Mouse (Mus musculus): Measurements from ENCODE around the gene Amacr. TPM values are rescaled to one million over a fixed set of nuclear protein-coding genes. Genes with fewer than 3 reads are reported as not detected.

The Amacr gene
- 11.4 and 12.9 TPM in 2 replicates for polyA plus RNA-seq (2014; fragmentation: Nextera tagmentation; extraction: Ambion mirVana)

- Histone ChIP-seq H3K27ac (ENCODE audit: low read depth, low read length) (peak within 1 kb of the TSS; percentile 81), H3K9me3 (replicated peaks; ENCODE audit: control insufficient read depth, low read length) (no peaks in the 10 kb centered on the region), H3K36me3 (ENCODE audit: control insufficient read depth, insufficient read depth, low read length) (no peaks in the 10 kb centered on the region), H3K4me1 (ENCODE audit: control insufficient read depth, insufficient read depth, low read length) (no peaks in the 10 kb centered on the region), H3K9ac (ENCODE audit: low read length) (peak within 1 kb of the TSS; percentile 74), H3K27me3 (replicated peaks; ENCODE audit: control insufficient read depth, insufficient read depth, low read length) (no peaks in the 10 kb centered on the region), H3K4me2 (ENCODE audit: low read length) (peak within 1 kb of the TSS; percentile 66), H3K4me3 (ENCODE audit: low read depth, low read length) (peak within 1 kb of the TSS; percentile 64)
- DNase-seq (ENCODE audit: low spot score) (peak; percentile 95), ATAC-seq (peak; percentile 99)
- under 1% methylated on average over 52 of the region's 52 CpGs for WGBS
Measured at GRCm38 (mm10) chr15:10981377-10982063, at the start of gene Amacr. TSS of gene Amacr (plus strand) at chr15:10981756.

GRCm38 (mm10) chr15:10933930-10934329, 47.6 kb upstream of the Amacr start:
- 77% methylated on average over 1 of the region's 1 CpGs for WGBS

GRCm38 (mm10) chr15:10940148-10941108, 41.1 kb upstream of the Amacr start:
- no peaks in the 10 kb centered on the region for H3K9me3 ChIP-seq (replicated peaks; ENCODE audit: control insufficient read depth, low read length)
- 88% methylated on average over 15 of the region's 15 CpGs for WGBS
- DNase-seq (ENCODE audit: low spot score) (no peak), ATAC-seq (no peak)
- H3K4me3 ChIP-seq (ENCODE audit: low read depth, low read length) = no peak overlapping the region
- no peaks in the 10 kb centered on the region for H3K27me3 ChIP-seq (replicated peaks; ENCODE audit: control insufficient read depth, insufficient read depth, low read length)
- H3K4me1 ChIP-seq (ENCODE audit: control insufficient read depth, insufficient read depth, low read length) = no peaks in the 10 kb centered on the region
- H3K36me3 ChIP-seq (ENCODE audit: control insufficient read depth, insufficient read depth, low read length) = no peaks in the 10 kb centered on the region
- H3K9ac ChIP-seq (ENCODE audit: low read length) = no peak overlapping the region
- no peak overlapping the region for H3K27ac ChIP-seq (ENCODE audit: low read depth, low read length)
- no peak overlapping the region for H3K4me2 ChIP-seq (ENCODE audit: low read length)

More at GRCm38 (mm10) chr15:10933930-10934329, 47.6 kb upstream of the Amacr start:
- no peak for DNase-seq (ENCODE audit: low spot score)
- Histone ChIP-seq H3K4me3 (ENCODE audit: low read depth, low read length) (no peak overlapping the region), H3K9ac (ENCODE audit: low read length) (no peak overlapping the region), H3K4me1 (ENCODE audit: control insufficient read depth, insufficient read depth, low read length) (no peaks in the 10 kb centered on the region), H3K36me3 (ENCODE audit: control insufficient read depth, insufficient read depth, low read length) (no peaks in the 10 kb centered on the region), H3K27ac (ENCODE audit: low read depth, low read length) (no peak overlapping the region), H3K27me3 (replicated peaks; ENCODE audit: control insufficient read depth, insufficient read depth, low read length) (no peaks in the 10 kb centered on the region), H3K4me2 (ENCODE audit: low read length) (no peak overlapping the region), H3K9me3 (replicated peaks; ENCODE audit: control insufficient read depth, low read length) (no peaks in the 10 kb centered on the region)
- ATAC-seq = no peak

GRCm38 (mm10) chr15:10941901-10942300, 39.7 kb upstream of the Amacr start:
- Histone ChIP-seq H3K9ac (ENCODE audit: low read length) (no peak overlapping the region), H3K4me1 (ENCODE audit: control insufficient read depth, insufficient read depth, low read length) (no peaks in the 10 kb centered on the region), H3K27ac (ENCODE audit: low read depth, low read length) (no peak overlapping the region), H3K27me3 (replicated peaks; ENCODE audit: control insufficient read depth, insufficient read depth, low read length) (no peaks in the 10 kb centered on the region), H3K4me2 (ENCODE audit: low read length) (no peak overlapping the region), H3K9me3 (replicated peaks; ENCODE audit: control insufficient read depth, low read length) (no peaks in the 10 kb centered on the region), H3K4me3 (ENCODE audit: low read depth, low read length) (no peak overlapping the region), H3K36me3 (ENCODE audit: control insufficient read depth, insufficient read depth, low read length) (no peaks in the 10 kb centered on the region)
- WGBS = 79% methylated on average over 6 of the region's 6 CpGs
- no peak for DNase-seq (ENCODE audit: low spot score)
- no peak for ATAC-seq

- Histone ChIP-seq H3K36me3 (ENCODE audit: control insufficient read depth, insufficient read depth, low read length) (no peaks in the 10 kb centered on the region), H3K4me1 (ENCODE audit: control insufficient read depth, insufficient read depth, low read length) (no peaks in the 10 kb centered on the region), H3K4me2 (ENCODE audit: low read length) (no peak overlapping the region), H3K9ac (ENCODE audit: low read length) (no peak overlapping the region), H3K27me3 (replicated peaks; ENCODE audit: control insufficient read depth, insufficient read depth, low read length) (no peaks in the 10 kb centered on the region), H3K9me3 (replicated peaks; ENCODE audit: control insufficient read depth, low read length) (no peaks in the 10 kb centered on the region), H3K4me3 (ENCODE audit: low read depth, low read length) (no peak overlapping the region), H3K27ac (ENCODE audit: low read depth, low read length) (no peak overlapping the region)
- DNase-seq (ENCODE audit: low spot score) (no peak), ATAC-seq (no peak)
- 94% methylated on average over 1 of the region's 1 CpGs for WGBS
Measured at GRCm38 (mm10) chr15:10947852-10948251, 33.7 kb upstream of the Amacr start.

- no peak for ATAC-seq
Measured at GRCm38 (mm10) chr15:10951951-10952759, 29.4 kb upstream of the Amacr start, which contains the start of gene C1qtnf3. TSS of gene C1qtnf3 (plus strand) at chr15:10952332.

GRCm38 (mm10) chr15:10952760-10953305, 28.7 kb upstream of the Amacr start:
- Histone ChIP-seq H3K4me1 (ENCODE audit: control insufficient read depth, insufficient read depth, low read length) (no peaks in the 10 kb centered on the region), H3K9me3 (replicated peaks; ENCODE audit: control insufficient read depth, low read length) (no peaks in the 10 kb centered on the region), H3K27me3 (replicated peaks; ENCODE audit: control insufficient read depth, insufficient read depth, low read length) (no peaks in the 10 kb centered on the region), H3K4me3 (ENCODE audit: low read depth, low read length) (no peak overlapping the region), H3K27ac (ENCODE audit: low read depth, low read length) (no peak overlapping the region), H3K4me2 (ENCODE audit: low read length) (no peak overlapping the region), H3K36me3 (ENCODE audit: control insufficient read depth, insufficient read depth, low read length) (no peaks in the 10 kb centered on the region), H3K9ac (ENCODE audit: low read length) (no peak overlapping the region)
- ATAC-seq (no peak), DNase-seq (ENCODE audit: low spot score) (peak; percentile 0)
- 76% methylated on average over 4 of the region's 4 CpGs for WGBS

More at GRCm38 (mm10) chr15:10951951-10952759, 29.4 kb upstream of the Amacr start, which contains the start of gene C1qtnf3:
- H3K27me3 ChIP-seq (replicated peaks; ENCODE audit: control insufficient read depth, insufficient read depth, low read length) = no peaks in the 10 kb centered on the region
- H3K36me3 ChIP-seq (ENCODE audit: control insufficient read depth, insufficient read depth, low read length) = no peaks in the 10 kb centered on the region
- no peaks in the 10 kb centered on the region for H3K9me3 ChIP-seq (replicated peaks; ENCODE audit: control insufficient read depth, low read length)
- DNase-seq (ENCODE audit: low spot score) = no peak
- WGBS = 79% methylated on average over 23 of the region's 23 CpGs
- no peak within 1 kb of the TSS for H3K4me3 ChIP-seq (ENCODE audit: low read depth, low read length)
- H3K9ac ChIP-seq (ENCODE audit: low read length) = no peak within 1 kb of the TSS
- no peaks in the 10 kb centered on the region for H3K4me1 ChIP-seq (ENCODE audit: control insufficient read depth, insufficient read depth, low read length)
- no peak within 1 kb of the TSS for H3K4me2 ChIP-seq (ENCODE audit: low read length)
- no peak within 1 kb of the TSS for H3K27ac ChIP-seq (ENCODE audit: low read depth, low read length)

GRCm38 (mm10) chr15:10953465-10953864, 28.1 kb upstream of the Amacr start:
- no peaks in the 10 kb centered on the region for H3K4me1 ChIP-seq (ENCODE audit: control insufficient read depth, insufficient read depth, low read length)
- H3K36me3 ChIP-seq (ENCODE audit: control insufficient read depth, insufficient read depth, low read length) = no peaks in the 10 kb centered on the region
- H3K4me3 ChIP-seq (ENCODE audit: low read depth, low read length) = no peak overlapping the region
- H3K9ac ChIP-seq (ENCODE audit: low read length) = no peak overlapping the region
- no peak overlapping the region for H3K4me2 ChIP-seq (ENCODE audit: low read length)
- H3K27ac ChIP-seq (ENCODE audit: low read depth, low read length) = no peak overlapping the region
- ATAC-seq (no peak), DNase-seq (ENCODE audit: low spot score) (no peak)
- no peaks in the 10 kb centered on the region for H3K9me3 ChIP-seq (replicated peaks; ENCODE audit: control insufficient read depth, low read length)
- no peaks in the 10 kb centered on the region for H3K27me3 ChIP-seq (replicated peaks; ENCODE audit: control insufficient read depth, insufficient read depth, low read length)
- 92% methylated on average over 1 of the region's 1 CpGs for WGBS
